Mouse (Mus musculus): ENCODE results near the gene Leo1. TPM values are rescaled to one million over a fixed set of nuclear protein-coding genes. Genes with fewer than 3 reads are reported as not detected.

The Leo1 gene
- polyA plus RNA-seq, 1 experiment from 2014 or later = 41.9 TPM

Other genes starting within 250 kb of the Leo1 start
- 0.31 and 0.47 TPM in 2 replicates for gene Myo5c, start 209.5 kb upstream of the Leo1 start, polyA plus RNA-seq (2015; fragmentation: Nextera tagmentation; extraction: Ambion mirVana)
- gene Gnb5, start 135.2 kb upstream of the Leo1 start, polyA plus RNA-seq (2015; fragmentation: Nextera tagmentation; extraction: Ambion mirVana) = 50.8 and 60.2 TPM in 2 replicates
- not detected in 2 replicates for gene Bcl2l10, start 93.8 kb upstream of the Leo1 start, polyA plus RNA-seq (2015; fragmentation: Nextera tagmentation; extraction: Ambion mirVana)
- gene Mapk6, start 31.5 kb upstream of the Leo1 start, polyA plus RNA-seq (2015; fragmentation: Nextera tagmentation; extraction: Ambion mirVana) = 139 and 141 TPM in 2 replicates
- gene Tmod3, start 118.1 kb downstream of the Leo1 start, polyA plus RNA-seq (2015; fragmentation: Nextera tagmentation; extraction: Ambion mirVana) = 107 and 113 TPM in 2 replicates
- 252 and 274 TPM in 2 replicates for gene Tmod2, start 169.8 kb downstream of the Leo1 start, polyA plus RNA-seq (2015; fragmentation: Nextera tagmentation; extraction: Ambion mirVana)
- gene Lysmd2, start 184.2 kb downstream of the Leo1 start, polyA plus RNA-seq (2015; fragmentation: Nextera tagmentation; extraction: Ambion mirVana) = 26.7 and 28.2 TPM in 2 replicates
- gene Scg3, start 242.5 kb downstream of the Leo1 start, polyA plus RNA-seq (2015; fragmentation: Nextera tagmentation; extraction: Ambion mirVana) = 114 and 125 TPM in 2 replicates